Mouse (Mus musculus) CH12.LX (cell line): Measurements from ENCODE around the gene Slco2b1. TPM values are rescaled to one million over a fixed set of nuclear protein-coding genes. Genes with fewer than 3 reads are reported as not detected.

Source experiments
- DNase-seq: peaks from one replicate; pipeline ENCODE4 v3.0.0-alpha.2; 2013; ENCODE audit errors: extremely low read depth
- H3K27ac ChIP-seq: 2 replicates; pipeline ENCODE4 v1.5.1; 2012; ENCODE audit warnings: low read depth, mild to moderate bottlenecking, control low read depth, moderate library complexity; ENCODE audit not compliant: insufficient read depth
- H3K27me3 ChIP-seq: replicated peaks from 2 replicates; pipeline ENCODE3; 2012; ENCODE audit warnings: inconsistent platforms
- H3K36me3 ChIP-seq, 2 experiments: replicated peaks in 1 of 2; 2 replicates each; pipeline versions ENCODE3 to v1.6.1; 2012; ENCODE audit warnings: inconsistent platforms in 1 of 2, low read length in 1 of 2, mild to moderate bottlenecking in 1 of 2, mixed read lengths in 1 of 2, moderate library complexity in 1 of 2; ENCODE audit not compliant: control insufficient read depth in 1 of 2, insufficient read depth in 1 of 2
- H3K4me1 ChIP-seq, 2 experiments: 2 replicates each; pipeline ENCODE4 v1.6.1; 2012; ENCODE audit warnings: inconsistent platforms in 1 of 2, moderate library complexity in 1 of 2; ENCODE audit not compliant: insufficient read depth in 2 of 2, control insufficient read depth in 1 of 2
- H3K4me2 ChIP-seq: 2 replicates; pipeline ENCODE4 v1.6.1; 2012; ENCODE audit warnings: low read depth, mild to moderate bottlenecking, control low read depth; ENCODE audit not compliant: poor library complexity, insufficient read depth, severe bottlenecking
- H3K4me3 ChIP-seq, 3 experiments: fragments of 150-350 bp in 1 of 3; sonication (generic) in 1 of 3; replicated peaks in 1 of 3; 2 replicates each; pipeline versions ENCODE3 to v1.5.1; 2011 to 2012; ENCODE audit warnings: low read depth in 2 of 3, low read length in 2 of 3, mild to moderate bottlenecking in 2 of 3, moderate library complexity in 2 of 3, control low read depth in 1 of 3, improper control_type of control experiment in 1 of 3, inconsistent platforms in 1 of 3, mixed read lengths in 1 of 3; ENCODE audit not compliant: poor library complexity in 1 of 3
- H3K79me2 ChIP-seq: replicated peaks from 2 replicates; pipeline ENCODE4 v1.6.1; 2012; ENCODE audit warnings: mild to moderate bottlenecking, moderate library complexity; ENCODE audit not compliant: control insufficient read depth, poor library complexity, insufficient read depth, severe bottlenecking; ENCODE audit errors: extremely low read depth
- H3K9ac ChIP-seq: 2 replicates; pipeline ENCODE4 v1.6.1; 2012; ENCODE audit warnings: low read depth, mild to moderate bottlenecking, control low read depth, moderate library complexity; ENCODE audit not compliant: insufficient read depth
- H3K9me3 ChIP-seq: replicated peaks from 2 replicates; pipeline ENCODE3; 2012; ENCODE audit warnings: low read length, inconsistent platforms, mixed read lengths
- BHLHE40 ChIP-seq: IDR thresholded peaks from 2 replicates; pipeline ENCODE4 v1.6.1; 2011; ENCODE audit warnings: mild to moderate bottlenecking, low read depth, low read length, improper control_type of control experiment
- CHD1 ChIP-seq: IDR thresholded peaks from 2 replicates; pipeline ENCODE4 v1.6.1; 2012; ENCODE audit warnings: low read depth, low read length, improper control_type of control experiment, inconsistent platforms
- E2F4 ChIP-seq: IDR thresholded peaks from 2 replicates; pipeline ENCODE4 v1.6.1; 2011; ENCODE audit warnings: low read depth, low read length, improper control_type of control experiment; ENCODE audit not compliant: insufficient replicate concordance
- ELF1 ChIP-seq: IDR thresholded peaks from 2 replicates; pipeline ENCODE4 v1.6.1; 2014; ENCODE audit warnings: low read depth, mild to moderate bottlenecking, inconsistent platforms, low read length, improper control_type of control experiment
- EP300 ChIP-seq: IDR thresholded peaks from 2 replicates; pipeline ENCODE4 v1.6.1; 2011; ENCODE audit warnings: low read length, improper control_type of control experiment
- ETS1 ChIP-seq: conservative IDR thresholded peaks from 2 replicates; pipeline ENCODE4 v1.6.1; 2012; ENCODE audit warnings: low read depth, mild to moderate bottlenecking, inconsistent platforms, low read length, improper control_type of control experiment, moderate library complexity
- GABPA ChIP-seq: IDR thresholded peaks from 2 replicates; pipeline ENCODE4 v1.6.1; 2012; ENCODE audit warnings: low read depth, low read length, improper control_type of control experiment, inconsistent platforms; ENCODE audit not compliant: insufficient replicate concordance
- HCFC1 ChIP-seq: IDR thresholded peaks from 2 replicates; pipeline ENCODE4 v1.6.1; 2012; ENCODE audit warnings: low read depth, mild to moderate bottlenecking, inconsistent platforms, low read length, improper control_type of control experiment
- IRF4 ChIP-seq: IDR thresholded peaks from 2 replicates; pipeline ENCODE4 v1.6.1; 2014; ENCODE audit warnings: low read depth, mild to moderate bottlenecking, inconsistent platforms, low read length, improper control_type of control experiment
- KAT2A ChIP-seq: IDR thresholded peaks from 2 replicates; pipeline ENCODE4 v1.6.1; 2012; ENCODE audit warnings: low read length, improper control_type of control experiment, inconsistent platforms; ENCODE audit not compliant: insufficient replicate concordance
- MYC ChIP-seq: IDR thresholded peaks from 2 replicates; pipeline ENCODE4 v1.6.1; 2011; ENCODE audit warnings: low read depth, mild to moderate bottlenecking, improper control_type of control experiment, low read length
- PAX5 ChIP-seq: IDR thresholded peaks from 2 replicates; pipeline ENCODE4 v1.6.1; 2012; ENCODE audit warnings: low read length, inconsistent platforms, mixed read lengths
- POLR2AphosphoS2 ChIP-seq: IDR thresholded peaks from 2 replicates; pipeline ENCODE4 v1.6.1; 2011; ENCODE audit warnings: low read depth, low read length, improper control_type of control experiment
- RAD21 ChIP-seq: IDR thresholded peaks from 2 replicates; pipeline ENCODE4 v1.6.1; 2011; ENCODE audit warnings: low read depth, mild to moderate bottlenecking, low read length, improper control_type of control experiment, moderate library complexity
- RCOR1 ChIP-seq: conservative IDR thresholded peaks from 2 replicates; pipeline ENCODE4 v1.6.1; 2012; ENCODE audit warnings: low read depth, mild to moderate bottlenecking, inconsistent platforms, low read length, improper control_type of control experiment
- SMC3 ChIP-seq: IDR thresholded peaks from 2 replicates; pipeline ENCODE4 v1.6.1; 2011; ENCODE audit warnings: low read depth, low read length, improper control_type of control experiment
- TBP ChIP-seq: conservative IDR thresholded peaks from 2 replicates; pipeline ENCODE4 v1.6.1; 2011; ENCODE audit warnings: low read depth, low read length, improper control_type of control experiment
- UBTF ChIP-seq: IDR thresholded peaks from 2 replicates; pipeline ENCODE4 v1.6.1; 2012; ENCODE audit warnings: low read depth, mild to moderate bottlenecking, inconsistent platforms, low read length, improper control_type of control experiment, moderate library complexity
- USF1 ChIP-seq: IDR thresholded peaks from 2 replicates; pipeline ENCODE4 v1.6.1; 2014; ENCODE audit warnings: low read depth, mild to moderate bottlenecking, inconsistent platforms, low read length, improper control_type of control experiment
- USF2 ChIP-seq: conservative IDR thresholded peaks from 2 replicates; pipeline ENCODE4 v1.6.1; 2011; ENCODE audit warnings: low read depth, low read length, improper control_type of control experiment
- ZMIZ1 ChIP-seq: IDR thresholded peaks from 2 replicates; pipeline ENCODE4 v1.6.1; 2012; ENCODE audit warnings: low read depth, mild to moderate bottlenecking, inconsistent platforms, low read length, improper control_type of control experiment
- dilution Hi-C: fragments of 300-500 bp; cut with MboI; formaldehyde crosslinking; loops from 2 replicates; pipeline ENCODE4 v1.14.3; 2020; ENCODE audit warnings: low sequenced_read_pairs; ENCODE audit not compliant: extremely low pct_unique_long_range_greater_than_20kb, extremely low pct_ligation_motif_present
- in situ Hi-C: fragments of 300-500 bp; cut with MboI; formaldehyde crosslinking; loops from 3 replicates; pipeline ENCODE4 v1.14.3; 2019; ENCODE audit warnings: low sequenced_read_pairs, low pct_ligation_motif_present, low pct_unique_long_range_greater_than_20kb, mixed read lengths
- polyA plus RNA-seq: library from polyadenylated mRNA; unstranded; fragments of >175 nt; gene quantifications from 2 replicates; pipeline ENCODE4 v1.2.1, GENCODE M21; 2012; ENCODE audit warnings: low read depth; ENCODE audit not compliant: insufficient read length
- total RNA-seq, 2 experiments: library from RNA; depleted of rRNA; stranded (reverse); fragments of 300-350 nt in 1 of 2; fragments of >200 nt in 1 of 2; gene quantifications; 2 replicates each; pipeline ENCODE4 v1.2.3; 2012 to 2014

The Slco2b1 gene
- total and polyA plus RNA-seq, 3 experiments, result 0.08 to 0.11 TPM; not detected in 1

DNA sequence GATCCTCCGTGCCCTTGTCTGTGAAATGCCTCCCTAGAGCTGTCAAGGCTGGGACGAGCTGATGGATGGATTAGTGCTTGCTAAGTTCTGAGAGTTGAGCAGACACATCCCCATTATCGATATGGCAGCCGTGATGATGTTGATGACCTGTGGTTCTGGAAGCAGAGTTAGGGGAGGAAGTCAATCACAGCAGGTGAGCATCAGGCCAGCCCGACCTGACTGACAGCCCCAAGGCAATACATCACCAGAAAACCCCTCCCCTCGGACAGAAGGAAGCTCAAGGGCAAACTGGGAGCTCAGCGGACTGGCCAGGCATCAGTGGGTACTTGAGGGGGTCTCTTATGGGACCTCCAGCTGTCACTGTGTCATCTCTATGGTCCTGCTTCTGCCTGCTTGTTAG is 1.1 kb downstream of the Slco2b1 start:
- TF ChIP-seq USF2 (no peak), BHLHE40 (no peak), RAD21 (no peak), RCOR1 (no peak), CHD1 (no peak), ELF1 (no peak), MYC (no peak), ZMIZ1 (no peak), HCFC1 (no peak), KAT2A (no peak), EP300 (no peak), E2F4 (no peak), SMC3 (no peak), TBP (no peak), IRF4 (no peak), PAX5 (no peak), ETS1 (no peak), UBTF (no peak)
- Histone ChIP-seq H3K9ac (no peak overlapping the region), H3K4me2 (no peak overlapping the region), H3K79me2 (no peaks in the 10 kb centered on the region), H3K4me1 (peaks cover 10 to 32% of the 10 kb centered on the region in 2 experiments), H3K27ac (no peak overlapping the region), H3K27me3 (peaks cover 8% of the 10 kb centered on the region), H3K4me3 (no peak overlapping the region), H3K36me3 (no peaks in the 10 kb centered on the region), H3K9me3 (no peaks in the 10 kb centered on the region)
- in situ Hi-C loops, result loop anchor here (5.0 to 10.0 kb wide), 3 partner anchors 48 to 85 kb away; partner anchors contain the start of gene Tpbgl
- DNase-seq, result no peak
- dilution Hi-C loops, result no loop called here

DNA sequence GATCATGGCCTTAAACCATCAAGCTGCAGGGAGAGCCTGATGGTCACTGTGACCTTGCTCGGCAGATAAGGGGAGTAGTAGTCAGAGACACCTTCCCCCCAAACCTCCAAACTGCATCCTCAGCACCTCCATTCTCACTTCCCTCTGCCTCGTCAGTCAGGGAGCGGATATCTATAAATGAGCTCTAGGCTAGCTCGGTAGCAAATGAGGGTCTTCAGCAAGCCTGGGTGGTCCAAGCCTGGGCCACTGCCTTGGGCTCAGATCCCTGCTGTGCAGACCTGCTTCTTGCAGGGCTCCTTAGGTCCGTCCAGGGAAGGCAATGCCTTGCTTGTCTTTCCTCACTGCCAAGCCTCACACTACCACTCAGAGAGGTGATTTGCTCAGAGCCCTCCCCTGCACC is 2.4 kb downstream of the Slco2b1 start:
- TF ChIP-seq POLR2AphosphoS2 (no peak), USF2 (no peak), GABPA (no peak), USF1 (no peak), E2F4 (no peak), ZMIZ1 (no peak)
- dilution Hi-C loops, result no loop called here
- no peaks in the 10 kb centered on the region for H3K79me2 ChIP-seq
- peaks cover 10 to 34% of the 10 kb centered on the region in 2 experiments for H3K4me1 ChIP-seq
- no peaks in the 10 kb centered on the region for H3K9me3 ChIP-seq
- H3K36me3 ChIP-seq, result no peaks in the 10 kb centered on the region
- no peak overlapping the region for H3K27ac ChIP-seq
- no peak overlapping the region for H3K4me2 ChIP-seq
- no peak overlapping the region for H3K4me3 ChIP-seq
- H3K9ac ChIP-seq, result no peak overlapping the region
- in situ Hi-C loops, result loop anchor here (10.0 kb wide), 1 partner anchor 84 kb away; the partner anchor contains the start of gene Tpbgl
- peaks cover 8% of the 10 kb centered on the region for H3K27me3 ChIP-seq
- no peak for DNase-seq
